Mouse (Mus musculus) lung, adult 18-20 months (tissue): Measurements from ENCODE around the gene Ifna2.

Source experiments
- DNase-seq, 2 experiments: peaks; one replicate each; pipeline ENCODE4 v3.0.0; 2022; ENCODE audit warnings: mixed read lengths in 2 of 2

Ifna2 gene

DNA sequence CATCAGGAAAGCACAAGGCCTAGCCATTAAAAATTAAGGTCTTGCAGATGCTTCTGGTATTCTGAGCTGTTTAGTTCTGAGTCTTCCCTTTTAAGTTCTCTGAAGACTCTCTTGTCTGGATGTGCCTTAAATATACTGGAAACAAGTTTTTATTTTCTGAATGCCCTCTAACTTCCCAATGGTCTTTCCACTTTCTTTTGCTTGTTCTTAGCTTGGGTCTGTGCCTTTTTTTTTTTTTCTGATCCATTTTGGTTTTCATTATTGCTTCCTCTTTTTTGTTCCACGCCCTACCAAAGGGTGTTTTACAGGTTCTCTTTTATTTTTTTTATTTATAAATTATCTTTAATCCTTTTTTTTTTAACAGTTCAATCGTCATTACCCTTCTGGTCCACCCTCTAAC is 39.4 kb downstream of the Ifna2 start, which contains the start of gene Ifna13:
Ifna13 (minus strand) TSS at position 101 of the 400 bp plus-strand sequence.
- DNase-seq: no peak

DNA sequence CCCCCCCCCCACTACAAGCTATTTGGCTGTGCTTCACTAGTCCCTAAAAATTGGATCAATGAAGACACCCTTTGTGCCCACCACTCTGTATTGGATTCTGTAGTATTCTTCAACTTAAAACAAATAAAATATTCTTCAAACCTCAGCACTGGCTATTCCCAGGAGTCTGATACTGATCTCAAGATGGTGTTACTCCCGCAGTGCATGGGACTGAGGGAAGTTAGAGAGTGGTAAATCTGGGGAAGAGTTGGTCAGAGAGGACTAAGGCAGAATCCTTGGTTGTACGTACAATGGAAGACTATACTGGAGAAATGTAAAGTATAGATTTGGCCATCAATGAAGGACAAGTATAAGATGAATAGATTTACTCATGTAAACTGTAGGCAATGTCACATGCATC is 41.2 kb downstream of the Ifna2 start:
- no peak for DNase-seq

DNA sequence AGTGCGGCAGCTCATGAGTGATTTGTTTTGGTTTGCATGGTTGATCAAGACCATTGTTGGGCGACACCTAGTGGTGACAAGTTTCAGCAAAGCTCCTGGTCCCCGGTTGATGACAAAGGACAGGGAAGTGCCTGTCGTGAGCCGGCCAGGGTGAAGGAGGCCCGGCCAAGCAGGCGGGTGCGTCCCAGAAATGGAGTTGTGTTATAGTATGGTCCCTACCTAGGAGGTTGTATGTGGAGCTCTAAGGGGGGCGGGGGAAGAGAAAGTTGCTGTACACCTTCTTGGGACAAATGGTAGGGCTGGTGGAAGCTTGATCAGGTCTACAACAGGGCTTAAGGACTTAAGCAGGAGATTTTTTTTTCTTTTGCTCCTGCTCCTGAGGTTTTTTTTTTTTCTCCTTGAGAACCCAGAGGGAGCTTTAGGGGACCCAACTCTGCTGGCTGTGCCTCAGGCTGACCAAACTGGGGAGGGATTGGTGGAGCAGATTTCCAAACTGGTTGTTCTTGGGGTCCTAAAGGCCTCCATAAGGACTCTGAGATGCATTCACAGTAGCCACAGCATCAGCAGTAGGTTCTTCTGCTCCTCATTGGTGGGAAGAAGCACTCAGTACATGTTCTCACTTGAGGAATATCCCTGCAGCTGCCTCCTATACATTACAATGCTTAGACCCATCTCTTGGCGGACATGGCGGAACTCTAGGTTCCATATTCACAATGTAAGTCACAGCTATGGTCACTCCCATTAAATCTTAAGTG is 42.5 kb downstream of the Ifna2 start:
- DNase-seq: peak; percentile 91

DNA sequence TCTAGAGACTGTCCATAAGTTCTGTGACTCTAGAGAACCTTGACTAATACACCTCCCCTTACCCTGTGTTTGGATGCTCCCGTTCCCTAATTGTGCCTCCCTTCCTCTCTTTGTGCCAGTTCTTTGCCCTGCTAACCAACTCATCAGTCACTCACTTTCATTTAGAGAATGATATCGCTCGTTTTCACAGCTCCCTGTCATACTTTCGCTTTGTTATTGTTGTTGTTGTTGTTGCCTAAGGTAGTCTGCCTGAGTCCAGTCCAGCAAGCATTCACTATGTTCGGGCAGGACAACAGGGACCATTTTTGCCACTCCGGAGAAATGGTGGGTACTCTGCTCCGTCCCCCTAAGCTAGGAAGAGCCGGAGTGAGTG is 43.0 kb downstream of the Ifna2 start:
- DNase-seq: no peak

DNA sequence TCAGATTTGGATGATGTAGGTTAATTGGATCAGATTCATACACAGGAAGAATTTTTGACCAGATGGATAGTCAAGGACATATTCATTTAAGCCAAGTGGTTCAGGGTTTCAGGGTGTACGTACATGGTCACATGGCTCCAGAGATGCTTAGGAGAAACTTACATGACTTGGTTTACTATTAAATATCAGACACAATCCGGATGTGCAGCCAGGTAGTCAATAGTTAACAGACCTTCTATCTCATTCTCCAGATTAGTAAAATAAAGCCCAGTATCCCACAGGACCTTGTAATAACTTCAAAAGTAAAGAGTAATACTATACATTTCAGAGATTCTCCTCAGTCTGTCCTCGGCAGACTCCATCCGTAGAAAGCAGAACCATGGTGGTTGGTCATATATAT is 49.4 kb downstream of the Ifna2 start, which contains the start of gene C87499:
C87499 (minus strand) TSS at position 101 of the 400 bp plus-strand sequence.
- no peak for DNase-seq
